ENCODE assay signal across 27 mouse cellular contexts in the genomic region with DNA sequence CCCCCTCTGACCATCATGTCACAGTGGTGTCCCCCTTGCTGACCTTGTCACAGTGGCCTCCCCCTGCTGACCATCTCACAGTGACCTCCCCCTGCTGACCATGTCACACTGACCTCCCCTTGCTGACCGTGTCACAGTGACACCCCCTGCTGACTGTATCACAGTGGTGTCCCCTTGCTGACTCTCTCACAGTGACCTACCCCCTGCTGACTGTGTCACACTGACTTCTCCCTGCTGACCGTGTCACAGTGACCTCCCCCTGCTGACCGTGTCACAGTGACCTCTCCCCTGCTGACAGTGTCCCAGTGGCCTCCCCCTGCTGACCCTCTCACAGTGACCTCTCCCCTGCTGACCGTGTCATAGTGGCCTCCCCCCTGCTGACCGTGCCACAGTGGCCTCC. TPM values are rescaled to one million over a fixed set of nuclear protein-coding genes. Genes with fewer than 3 reads are reported as not detected.
DNase-seq lines count a peak whose midpoint lies in the region; ATAC-seq and TF ChIP-seq lines count a peak whose summit lies in the region.
"Had no signal": no experiment of that assay in that cellular context is flagged by ENCODE, and none has a peak within 500 bp of the region (broad histone marks: within the 10 kb centered on the region; RNA-seq: fewer than 3 reads in every experiment).

No protein-coding gene starts in this region.

- no peak overlapping the region for H3K9ac ChIP-seq in forebrain, postnatal 0 days
- no peak overlapping the region for H3K9ac ChIP-seq in midbrain, embryonic 15.5 days
- no peak overlapping the region for H3K9ac ChIP-seq in stomach, postnatal 0 days (ENCODE audit: low read length)
- H3K9ac ChIP-seq: embryonic facial prominence, embryonic 12.5 days; heart, embryonic 12.5 days; hindbrain, embryonic 15.5 days; limb, embryonic 12.5 days; liver, embryonic 15.5 days had no signal

- no peak for TF ChIP-seq EP300 in stomach, postnatal 0 days (optimal IDR thresholded peaks at IDR 0.05)

- no peak for ATAC-seq in forebrain, postnatal 0 days
- no peak for ATAC-seq in midbrain, embryonic 15.5 days (replicated peaks)
- ATAC-seq in erythroblast, adult 5-6 weeks (replicated peaks; ENCODE audit: low FRiP score, poor library complexity, severe bottlenecking), result 0 out of 2 replicates have a peak, but pooled peaks have one; percentile 43
- ATAC-seq in stomach, postnatal 0 days (ENCODE audit: low FRiP score, low TSS enrichment), result 0 out of 2 replicates have a peak, but pooled peaks have one; percentile 26
- ATAC-seq: forebrain, embryonic 16.5 days; inflammation-experienced regulatory T-cells, adult 6 months; lung, postnatal 0 days; midbrain, embryonic 16.5 days had no signal

- peaks cover 22% of the 10 kb centered on the region for H3K4me1 ChIP-seq in forebrain, embryonic 10.5 days
- H3K4me1 ChIP-seq in forebrain, postnatal 0 days (ENCODE audit: insufficient read depth), result no peaks in the 10 kb centered on the region
- peaks cover 31% of the 10 kb centered on the region for H3K4me1 ChIP-seq in midbrain, embryonic 10.5 days
- no peaks in the 10 kb centered on the region; the same call in 1 of the 2 replicates for H3K4me1 ChIP-seq in midbrain, embryonic 15.5 days
- H3K4me1 ChIP-seq in stomach, postnatal 0 days (replicated peaks; ENCODE audit: control insufficient read depth, insufficient read depth), result no peaks in the 10 kb centered on the region; the same call in 1 of the 2 replicates
- H3K4me1 ChIP-seq: limb, embryonic 12.5 days; liver, embryonic 15.5 days had no signal

- DNase-seq in forebrain, embryonic 10.5 days (ENCODE audit: extremely low spot score, low spot score), result no peak
- no peak for DNase-seq in forebrain, postnatal 0 days
- no peak for DNase-seq in midbrain, embryonic 10.5 days (ENCODE audit: low spot score)
- DNase-seq in stomach, postnatal 0 days (ENCODE audit: low spot score), result no peak
- DNase-seq in spleen, adult 18-20 months, result no peak
- DNase-seq: adrenal gland, postnatal 36 days; cerebellum, adult 2 months; cerebellum, postnatal 25 days; heart, adult 2 months; heart, postnatal 4 days; kidney, adult 11 months; kidney, postnatal 14 days; lung, postnatal 4 days; right cerebral cortex, postnatal 4 days; thymus, postnatal 14 days had no signal

- no peak for TF ChIP-seq CTCF in forebrain, postnatal 0 days (IDR thresholded peaks at IDR 0.05; ENCODE audit: low read depth)
- TF ChIP-seq CTCF in stomach, postnatal 0 days (IDR thresholded peaks at IDR 0.05; ENCODE audit: low read depth), result no peak

- H3K4me3 ChIP-seq in forebrain, embryonic 10.5 days, result no peak overlapping the region
- H3K4me3 ChIP-seq in forebrain, postnatal 0 days (ENCODE audit: low read depth, low read length), result no peak overlapping the region
- H3K4me3 ChIP-seq in midbrain, embryonic 10.5 days, result no peak overlapping the region
- H3K4me3 ChIP-seq in midbrain, embryonic 15.5 days, result no peak overlapping the region
- no peak overlapping the region for H3K4me3 ChIP-seq in stomach, postnatal 0 days (ENCODE audit: low read depth, low read length)
- H3K4me3 ChIP-seq: embryonic facial prominence, embryonic 12.5 days; heart, adult 2 months; heart, embryonic 12.5 days; hindbrain, embryonic 15.5 days; limb, embryonic 12.5 days; liver, embryonic 15.5 days had no signal

- peaks cover 9% of the 10 kb centered on the region for H3K36me3 ChIP-seq in forebrain, embryonic 10.5 days (replicated peaks)
- H3K36me3 ChIP-seq in forebrain, postnatal 0 days (ENCODE audit: insufficient read depth), result no peaks in the 10 kb centered on the region
- H3K36me3 ChIP-seq in midbrain, embryonic 10.5 days, result peaks cover 20% of the 10 kb centered on the region
- H3K36me3 ChIP-seq in midbrain, embryonic 15.5 days (replicated peaks), result no peaks in the 10 kb centered on the region
- no peaks in the 10 kb centered on the region for H3K36me3 ChIP-seq in stomach, postnatal 0 days (ENCODE audit: control insufficient read depth, insufficient read depth, low read length)
- H3K36me3 ChIP-seq: hindbrain, embryonic 15.5 days; liver, embryonic 15.5 days had no signal

- H3K4me2 ChIP-seq in forebrain, postnatal 0 days (ENCODE audit: low read depth), result no peak overlapping the region
- H3K4me2 ChIP-seq in midbrain, embryonic 15.5 days, result no peak overlapping the region
- H3K4me2 ChIP-seq in stomach, postnatal 0 days (replicated peaks; ENCODE audit: low read depth), result no peak overlapping the region
- H3K4me2 ChIP-seq: embryonic facial prominence, embryonic 12.5 days; heart, embryonic 12.5 days; hindbrain, embryonic 15.5 days; limb, embryonic 12.5 days; liver, embryonic 15.5 days had no signal

- H3K27me3 ChIP-seq in forebrain, embryonic 10.5 days (ENCODE audit: poor library complexity, severe bottlenecking), result no peaks in the 10 kb centered on the region
- H3K27me3 ChIP-seq in forebrain, postnatal 0 days (ENCODE audit: insufficient read depth, low read length), result no peaks in the 10 kb centered on the region
- H3K27me3 ChIP-seq in midbrain, embryonic 10.5 days (ENCODE audit: low read depth, poor library complexity, severe bottlenecking), result no peaks in the 10 kb centered on the region
- no peaks in the 10 kb centered on the region for H3K27me3 ChIP-seq in midbrain, embryonic 15.5 days (replicated peaks)
- no peaks in the 10 kb centered on the region for H3K27me3 ChIP-seq in stomach, postnatal 0 days (ENCODE audit: control insufficient read depth, insufficient read depth, low read length)
- H3K27me3 ChIP-seq: CH12.LX; embryonic facial prominence, embryonic 12.5 days; heart, embryonic 12.5 days; hindbrain, embryonic 15.5 days; limb, embryonic 12.5 days; liver, embryonic 15.5 days had no signal

- no peaks in the 10 kb centered on the region; the same call in 1 of the 2 replicates for H3K9me3 ChIP-seq in forebrain, embryonic 10.5 days
- no peaks in the 10 kb centered on the region for H3K9me3 ChIP-seq in forebrain, postnatal 0 days (ENCODE audit: low read length)
- H3K9me3 ChIP-seq in midbrain, embryonic 10.5 days (replicated peaks), result 0 out of 2 replicates have a peak, but pooled peaks cover 3% of the 10 kb centered on the region
- H3K9me3 ChIP-seq in midbrain, embryonic 15.5 days, result no peaks in the 10 kb centered on the region
- no peaks in the 10 kb centered on the region for H3K9me3 ChIP-seq in stomach, postnatal 0 days (ENCODE audit: control insufficient read depth, low read length)
- H3K9me3 ChIP-seq: embryonic facial prominence, embryonic 12.5 days; heart, embryonic 12.5 days; hindbrain, embryonic 15.5 days; limb, embryonic 12.5 days; liver, embryonic 15.5 days had no signal

- WGBS in forebrain, embryonic 10.5 days, result 59% methylated on average over 5 of the region's 5 CpGs
- WGBS in forebrain, postnatal 0 days, result 48% methylated on average over 5 of the region's 5 CpGs
- WGBS in midbrain, embryonic 10.5 days, result 28% methylated on average over 5 of the region's 5 CpGs
- WGBS in midbrain, embryonic 15.5 days, result 51% methylated on average over 5 of the region's 5 CpGs
- WGBS in stomach, postnatal 0 days, result 73% methylated on average over 5 of the region's 5 CpGs

- peak overlapping the region; percentile 20; the same call in 1 of the 2 replicates for H3K27ac ChIP-seq in forebrain, embryonic 10.5 days
- no peak overlapping the region for H3K27ac ChIP-seq in forebrain, postnatal 0 days (ENCODE audit: low read depth, low read length)
- H3K27ac ChIP-seq in midbrain, embryonic 10.5 days (replicated peaks), result peak overlapping the region; percentile 58
- H3K27ac ChIP-seq in midbrain, embryonic 15.5 days, result no peak overlapping the region
- H3K27ac ChIP-seq in stomach, postnatal 0 days (replicated peaks), result no peak overlapping the region
- H3K27ac ChIP-seq: embryonic facial prominence, embryonic 12.5 days; heart, adult 2 months; hindbrain, embryonic 15.5 days; limb, embryonic 12.5 days; liver, embryonic 15.5 days had no signal

RNA-seq across cellular contexts. Expression of a gene that starts 57.0 kb away (rescaled TPM):
- polyA plus RNA-seq in forebrain, embryonic 10.5 days (2016; fragmentation: Nextera tagmentation; extraction: Ambion mirVana), result 9.7 and 9.8 TPM in 2 replicates
- total RNA-seq in forebrain, postnatal 0 days (2014; rRNA removed), result 50.4 and 58.2 TPM in 2 replicates
- polyA plus RNA-seq in forebrain, postnatal 0 days (2015; fragmentation: Nextera tagmentation; extraction: Ambion mirVana), result 12.6 and 14.5 TPM in 2 replicates
- 9.4 and 14.9 TPM in 2 replicates for polyA plus RNA-seq in midbrain, embryonic 10.5 days (2016; fragmentation: Nextera tagmentation; extraction: Ambion mirVana)
- polyA plus RNA-seq in midbrain, embryonic 15.5 days (2015; fragmentation: Nextera tagmentation; extraction: Ambion mirVana), result 23.8 and 24.9 TPM in 2 replicates
- 0.63 and 2.5 TPM in 2 replicates for total RNA-seq in erythroblast, adult 5-6 weeks (2015; ENCODE audit: low replicate concordance)
- 0.51 and 1.5 TPM in 2 replicates for total RNA-seq in erythroblast, adult 5-6 weeks (2017; ENCODE audit: low replicate concordance)
- 3.5 and 3.6 TPM in 2 replicates for polyA plus RNA-seq in stomach, postnatal 0 days (2015; fragmentation: Nextera tagmentation; extraction: Ambion mirVana)

Comparison
In these comparisons a context has a peak if more than half of its experiments do, and no peak if none do; other contexts are left out.
1. H3K27ac ChIP-seq: peak in forebrain, embryonic 10.5 days (single experiment) and midbrain, embryonic 10.5 days (single experiment); none in forebrain, postnatal 0 days (single experiment), midbrain, embryonic 15.5 days (single experiment) and stomach, postnatal 0 days (single experiment).
2. ATAC-seq: peak in erythroblast, adult 5-6 weeks (single experiment) and stomach, postnatal 0 days (single experiment); none in forebrain, postnatal 0 days (single experiment) and midbrain, embryonic 15.5 days (single experiment).